Mouse (Mus musculus) midbrain, embryonic 15.5 days (tissue): Measurements from ENCODE around the gene Cdk13. TPM values are rescaled to one million over a fixed set of nuclear protein-coding genes. Genes with fewer than 3 reads are reported as not detected.

Experiments used
- ATAC-seq: fragments of 200-750 bp; cut with Nextera tagmentation; replicated peaks from 2 replicates; pipeline ENCODE4 v1.8.0; 2017; ENCODE audit warnings: moderate TSS enrichment
- H3K27ac ChIP-seq: fragments of 300-500 bp; sonication (generic); 2 replicates; pipeline ENCODE4 v1.5.1; 2015; ENCODE audit warnings: mild to moderate bottlenecking, inconsistent platforms
- H3K27me3 ChIP-seq: fragments of 300-500 bp; sonication (generic); replicated peaks from 2 replicates; pipeline ENCODE4 v1.6.1; 2015; ENCODE audit warnings: inconsistent platforms
- H3K36me3 ChIP-seq: fragments of 300-500 bp; sonication (generic); replicated peaks from 2 replicates; pipeline ENCODE4 v1.6.1; 2015; ENCODE audit warnings: inconsistent platforms
- H3K4me1 ChIP-seq: fragments of 300-500 bp; sonication (generic); 2 replicates; pipeline ENCODE4 v1.6.1; 2015; ENCODE audit warnings: inconsistent platforms
- H3K4me2 ChIP-seq: fragments of 300-500 bp; sonication (generic); 2 replicates; pipeline ENCODE4 v1.6.1; 2015; ENCODE audit warnings: inconsistent platforms, mild to moderate bottlenecking, moderate library complexity
- H3K4me3 ChIP-seq: fragments of 300-500 bp; sonication (generic); 2 replicates; pipeline ENCODE4 v1.5.1; 2015; ENCODE audit warnings: mild to moderate bottlenecking, inconsistent platforms
- H3K9ac ChIP-seq: fragments of 300-500 bp; sonication (generic); 2 replicates; pipeline ENCODE4 v1.6.1; 2015; ENCODE audit warnings: mild to moderate bottlenecking, inconsistent platforms
- H3K9me3 ChIP-seq: fragments of 300-500 bp; sonication (generic); 2 replicates; pipeline ENCODE4 v1.6.1; 2016; ENCODE audit warnings: inconsistent platforms
- WGBS: fragments of 180-500 bp; shearing (Covaris S2); methylation state at CpG from one replicate; pipeline ENCODE4 v1.1.7; 2015; ENCODE audit warnings: mixed read lengths; 5-methylcytosine and 5-hydroxymethylcytosine counted together
- polyA plus RNA-seq: library from polyadenylated mRNA; unstranded; fragments of >200 nt; fragmentation: Nextera tagmentation; extraction: Ambion mirVana; gene quantifications from 2 replicates; pipeline ENCODE4 v1.2.1, GENCODE M21; 2015

Gene Cdk13
- polyA plus RNA-seq, 1 experiment from 2014 or later = 19.4 TPM

DNA sequence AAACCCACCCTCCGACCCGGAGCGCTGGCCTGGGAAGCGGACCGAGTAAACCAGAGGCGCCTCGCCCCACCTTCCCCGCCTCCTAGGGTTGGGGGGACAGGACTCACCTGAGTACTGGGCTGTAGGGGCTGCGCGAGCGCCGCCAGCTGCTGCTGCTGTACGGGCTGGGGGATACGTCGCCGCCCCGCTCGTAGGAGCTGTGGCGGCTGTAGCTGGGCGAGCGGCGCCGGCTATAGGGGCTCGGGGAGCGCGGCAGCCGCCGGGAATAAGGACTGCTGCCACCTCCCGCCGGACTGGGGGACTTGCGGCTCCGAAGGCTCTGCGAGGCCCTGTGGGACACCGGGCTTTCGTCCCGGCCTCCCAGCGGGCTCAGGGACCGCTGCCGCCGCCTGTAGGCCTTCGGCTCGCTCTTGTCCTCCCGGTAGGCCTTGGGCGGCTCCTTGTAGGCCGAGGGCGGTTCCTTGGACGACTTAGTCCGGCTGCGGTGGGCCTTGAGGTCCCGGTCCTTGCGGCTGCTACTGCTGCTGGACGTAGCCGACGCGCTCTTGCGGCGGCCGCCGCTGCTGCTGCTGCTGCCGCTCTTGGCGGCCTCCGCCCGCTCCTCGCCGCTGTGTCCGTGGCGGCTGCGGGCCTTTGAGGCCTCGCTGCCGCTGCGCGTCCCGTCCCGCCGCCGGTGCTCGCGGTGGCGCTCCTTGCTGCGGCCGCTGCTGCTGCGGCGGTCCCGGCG is 1.4 kb downstream of the Cdk13 start:
- H3K36me3 ChIP-seq = no peaks in the 10 kb centered on the region
- H3K4me3 ChIP-seq = peak overlapping the region; percentile 78
- 0% methylated on average over 81 of the region's 85 CpGs for WGBS
- H3K4me1 ChIP-seq = peaks cover 25% of the 10 kb centered on the region
- ATAC-seq = peak; percentile 15
- peak overlapping the region; percentile 73 for H3K9ac ChIP-seq
- peak overlapping the region; percentile 98 for H3K4me2 ChIP-seq
- peak overlapping the region; percentile 97 for H3K27ac ChIP-seq
- H3K27me3 ChIP-seq = no peaks in the 10 kb centered on the region
- no peaks in the 10 kb centered on the region for H3K9me3 ChIP-seq

DNA sequence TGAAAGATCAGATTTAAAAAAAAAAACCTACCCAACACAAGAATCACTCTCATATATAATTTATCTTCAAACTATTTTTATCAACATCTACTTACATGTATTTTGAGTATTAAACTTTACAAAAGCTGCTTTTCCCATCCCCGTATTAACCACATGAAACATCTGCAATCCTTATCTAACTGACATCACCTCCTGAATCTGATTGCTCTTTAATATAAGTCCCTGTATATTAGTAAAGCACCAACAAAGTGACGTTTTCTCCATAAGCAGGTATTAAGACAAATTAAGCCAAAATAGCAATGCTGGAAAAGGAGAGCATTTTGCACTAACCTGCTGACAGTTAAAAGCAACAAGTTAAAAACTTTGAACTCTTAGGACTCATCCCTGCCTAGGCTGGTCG is 2.0 kb downstream of the Cdk13 start:
- H3K9ac ChIP-seq = peak overlapping the region; percentile 73
- ATAC-seq = no peak
- 3% methylated on average over 3 of the region's 3 CpGs for WGBS
- H3K9me3 ChIP-seq = no peaks in the 10 kb centered on the region
- peak overlapping the region; percentile 97 for H3K27ac ChIP-seq
- no peaks in the 10 kb centered on the region for H3K36me3 ChIP-seq
- peak overlapping the region; percentile 78 for H3K4me3 ChIP-seq
- H3K4me2 ChIP-seq = peak overlapping the region; percentile 98
- no peaks in the 10 kb centered on the region for H3K27me3 ChIP-seq
- peaks cover 25% of the 10 kb centered on the region for H3K4me1 ChIP-seq

DNA sequence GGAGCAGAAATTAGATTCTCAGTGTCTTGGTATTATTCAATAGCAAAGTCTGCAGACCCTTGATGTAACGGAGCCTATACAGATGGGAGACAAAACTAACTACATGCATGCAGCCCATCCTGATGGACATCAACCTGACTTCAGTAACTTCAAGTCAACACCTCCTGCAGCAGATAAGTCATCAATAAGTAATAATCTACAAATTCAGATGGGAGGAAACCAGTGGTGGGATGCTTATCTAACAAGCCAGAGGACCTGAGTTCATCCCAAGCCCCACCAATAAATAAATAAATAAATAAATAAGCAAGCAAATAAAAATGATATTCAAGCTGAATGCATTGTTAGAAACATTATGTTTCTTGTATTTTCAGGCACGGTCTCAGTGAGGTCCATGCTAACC is 5.2 kb downstream of the Cdk13 start:
- no peaks in the 10 kb centered on the region for H3K9me3 ChIP-seq
- no peak for ATAC-seq

DNA sequence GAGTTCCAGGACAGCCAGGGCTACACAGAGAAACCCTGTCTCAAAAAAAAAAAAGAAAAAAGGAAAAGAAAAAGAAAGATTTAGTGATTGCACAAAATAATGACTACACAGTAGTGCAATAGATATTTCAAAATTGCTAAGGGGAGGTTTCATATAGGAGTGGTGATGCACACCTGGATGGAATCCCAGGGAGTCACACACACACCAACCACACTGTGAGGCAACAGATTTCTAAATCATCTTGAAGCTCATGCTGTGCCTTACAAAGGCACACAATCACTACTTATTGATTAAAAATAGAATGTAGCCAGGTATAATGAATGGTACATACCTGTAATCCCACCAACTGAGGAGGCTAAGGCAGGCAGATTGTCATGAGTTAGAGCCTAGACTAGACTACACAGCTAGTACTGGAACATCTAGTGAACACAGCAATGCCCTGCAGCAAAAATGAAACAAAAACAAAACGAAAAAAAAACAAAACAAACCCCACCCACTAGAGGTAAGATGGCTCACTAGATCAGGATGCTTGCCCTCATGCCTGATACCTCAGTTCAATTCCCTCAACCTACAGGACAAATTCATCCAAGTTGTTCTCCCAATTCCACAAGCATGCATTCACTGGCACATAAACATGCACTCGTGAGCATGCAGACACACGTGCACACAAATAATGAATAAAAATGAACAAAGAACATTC is 9.0 kb downstream of the Cdk13 start:
- H3K9me3 ChIP-seq = no peaks in the 10 kb centered on the region
- H3K27ac ChIP-seq = no peak overlapping the region
- H3K36me3 ChIP-seq = no peaks in the 10 kb centered on the region
- H3K4me2 ChIP-seq = no peak overlapping the region
- H3K27me3 ChIP-seq = no peaks in the 10 kb centered on the region
- H3K4me1 ChIP-seq = peaks cover 9% of the 10 kb centered on the region
- no peak overlapping the region for H3K4me3 ChIP-seq
- no peak for ATAC-seq
- no peak overlapping the region for H3K9ac ChIP-seq
- 80% methylated on average over 3 of the region's 3 CpGs for WGBS

More for the DNA sequence above, 5.2 kb downstream of the Cdk13 start:
- no peaks in the 10 kb centered on the region for H3K36me3 ChIP-seq
- no peak overlapping the region for H3K4me2 ChIP-seq
- no peak overlapping the region for H3K9ac ChIP-seq
- no peak overlapping the region for H3K27ac ChIP-seq
- H3K27me3 ChIP-seq = no peaks in the 10 kb centered on the region
- no peak overlapping the region for H3K4me3 ChIP-seq
- H3K4me1 ChIP-seq = peaks cover 21% of the 10 kb centered on the region
- 95% methylated on average over 2 of the region's 2 CpGs for WGBS

DNA sequence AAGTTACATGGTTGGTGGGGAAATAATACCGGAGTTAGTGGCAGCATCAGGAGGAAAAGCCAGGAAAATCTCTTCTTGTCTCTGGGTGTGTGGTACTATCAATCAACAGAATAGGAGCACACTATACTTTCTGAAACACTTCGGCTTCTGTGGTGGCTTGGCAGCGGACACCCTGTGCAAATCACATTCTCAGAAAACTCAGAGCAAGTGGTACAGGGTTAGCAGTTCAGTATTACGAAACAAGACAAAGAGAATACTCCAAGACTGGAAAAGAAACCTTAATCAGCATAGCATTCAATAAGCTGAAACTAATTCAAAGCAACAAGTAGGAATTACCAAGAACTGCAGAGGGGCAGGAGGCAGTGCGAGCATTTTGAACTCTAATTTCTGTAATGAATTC is 21.3 kb downstream of the Cdk13 start:
- 91% methylated on average over 5 of the region's 5 CpGs for WGBS

DNA sequence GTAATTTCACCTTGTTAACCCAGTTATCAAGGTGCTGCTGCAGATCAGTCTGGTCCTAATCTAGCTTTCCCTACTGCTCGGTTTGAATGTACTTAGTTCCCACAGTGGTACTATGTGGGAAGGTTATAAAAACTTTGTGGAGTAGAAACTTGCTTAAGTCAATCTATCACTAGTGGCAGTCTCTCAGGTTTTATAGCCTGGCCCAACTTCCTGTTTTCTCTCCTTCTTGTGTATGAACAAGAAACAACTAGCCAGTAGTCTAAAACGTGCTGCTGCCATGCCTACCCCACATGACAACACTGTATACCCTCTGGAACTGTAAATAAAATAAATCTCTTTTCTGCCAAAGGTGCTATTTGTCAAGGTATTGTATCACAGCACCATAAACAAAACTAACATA is 25.0 kb downstream of the Cdk13 start:
- H3K27ac ChIP-seq = no peak overlapping the region
- no peaks in the 10 kb centered on the region for H3K27me3 ChIP-seq
- 92% methylated on average over 2 of the region's 2 CpGs for WGBS
- no peak overlapping the region for H3K4me2 ChIP-seq
- H3K4me3 ChIP-seq = no peak overlapping the region
- H3K4me1 ChIP-seq = no peaks in the 10 kb centered on the region
- ATAC-seq = no peak
- no peak overlapping the region for H3K9ac ChIP-seq
- no peaks in the 10 kb centered on the region for H3K36me3 ChIP-seq
- no peaks in the 10 kb centered on the region for H3K9me3 ChIP-seq

More for the DNA sequence above, 21.3 kb downstream of the Cdk13 start:
- Histone ChIP-seq H3K27ac (no peak overlapping the region), H3K4me3 (no peak overlapping the region), H3K4me1 (no peaks in the 10 kb centered on the region), H3K4me2 (no peak overlapping the region), H3K36me3 (no peaks in the 10 kb centered on the region), H3K9me3 (no peaks in the 10 kb centered on the region), H3K27me3 (no peaks in the 10 kb centered on the region), H3K9ac (no peak overlapping the region)
- ATAC-seq = 0 out of 2 replicates have a peak, but pooled peaks have one; percentile 29

DNA sequence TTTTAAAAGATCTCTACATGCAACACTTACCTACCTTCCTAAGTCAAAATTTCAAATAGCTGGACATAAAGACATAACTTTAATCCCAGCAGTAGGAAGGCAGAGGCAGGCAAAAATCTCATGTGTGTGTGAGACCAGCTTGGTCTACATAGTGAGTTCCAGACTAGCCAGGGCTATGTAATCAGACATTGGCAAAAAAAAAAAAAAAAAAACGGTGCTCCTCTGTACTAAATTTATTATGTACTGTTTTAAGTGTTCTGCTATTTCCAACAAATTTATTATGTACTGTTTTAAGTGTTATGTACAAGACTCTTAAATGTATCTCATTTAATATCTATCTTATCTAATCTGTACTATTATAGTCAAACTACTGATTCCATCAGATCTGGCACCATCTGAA is 28.6 kb downstream of the Cdk13 start:
- Histone ChIP-seq H3K4me3 (no peak overlapping the region), H3K27me3 (no peaks in the 10 kb centered on the region), H3K36me3 (no peaks in the 10 kb centered on the region), H3K9ac (no peak overlapping the region), H3K9me3 (no peaks in the 10 kb centered on the region), H3K4me1 (no peaks in the 10 kb centered on the region), H3K4me2 (no peak overlapping the region), H3K27ac (no peak overlapping the region)
- ATAC-seq = no peak
- WGBS = 94% methylated on average over 1 of the region's 1 CpGs

DNA sequence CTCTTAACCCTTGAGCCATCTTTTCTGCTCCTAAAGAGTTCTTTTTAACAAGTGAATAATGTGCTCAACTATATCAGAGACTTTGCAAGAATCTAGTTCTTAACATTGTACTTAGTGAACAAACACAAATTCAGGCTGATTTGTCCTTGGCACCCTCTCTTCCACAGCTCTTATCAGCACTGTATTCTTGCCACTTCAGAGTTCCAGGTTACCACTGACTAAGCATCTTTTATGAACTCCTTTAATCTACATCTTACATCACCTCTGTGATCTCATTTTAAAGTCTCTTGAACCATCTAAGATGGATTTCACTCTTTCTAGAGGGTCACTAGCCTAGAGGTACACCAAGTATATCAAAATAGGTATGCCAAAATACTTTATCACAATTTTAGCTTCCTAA is 29.5 kb downstream of the Cdk13 start:
- Histone ChIP-seq H3K4me2 (no peak overlapping the region), H3K4me1 (no peaks in the 10 kb centered on the region), H3K4me3 (no peak overlapping the region), H3K36me3 (no peaks in the 10 kb centered on the region), H3K27ac (no peak overlapping the region), H3K9me3 (no peaks in the 10 kb centered on the region), H3K27me3 (no peaks in the 10 kb centered on the region), H3K9ac (no peak overlapping the region)
- ATAC-seq = no peak

DNA sequence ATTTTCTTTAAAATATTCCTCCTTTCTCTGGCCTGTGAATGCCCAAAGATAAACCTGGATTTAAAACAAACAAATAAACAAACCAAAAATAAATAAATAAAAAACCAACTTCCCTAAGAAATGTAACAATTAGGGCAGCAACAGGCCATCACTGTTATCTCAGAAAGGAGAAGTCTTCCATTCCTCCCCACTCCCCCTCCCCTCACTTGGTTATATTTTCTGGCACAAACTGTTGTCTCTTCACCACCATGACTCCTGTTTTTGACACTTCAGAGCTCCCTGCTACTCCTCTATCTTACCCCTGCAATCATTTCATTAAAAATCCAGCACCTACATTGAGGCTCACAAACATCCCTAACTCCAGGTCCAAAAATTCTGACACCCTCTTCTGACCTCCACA is 31.8 kb downstream of the Cdk13 start:
- Histone ChIP-seq H3K9me3 (no peaks in the 10 kb centered on the region), H3K9ac (no peak overlapping the region), H3K4me2 (no peak overlapping the region), H3K36me3 (no peaks in the 10 kb centered on the region), H3K4me3 (no peak overlapping the region), H3K4me1 (no peaks in the 10 kb centered on the region), H3K27ac (no peak overlapping the region), H3K27me3 (no peaks in the 10 kb centered on the region)
- no peak for ATAC-seq

DNA sequence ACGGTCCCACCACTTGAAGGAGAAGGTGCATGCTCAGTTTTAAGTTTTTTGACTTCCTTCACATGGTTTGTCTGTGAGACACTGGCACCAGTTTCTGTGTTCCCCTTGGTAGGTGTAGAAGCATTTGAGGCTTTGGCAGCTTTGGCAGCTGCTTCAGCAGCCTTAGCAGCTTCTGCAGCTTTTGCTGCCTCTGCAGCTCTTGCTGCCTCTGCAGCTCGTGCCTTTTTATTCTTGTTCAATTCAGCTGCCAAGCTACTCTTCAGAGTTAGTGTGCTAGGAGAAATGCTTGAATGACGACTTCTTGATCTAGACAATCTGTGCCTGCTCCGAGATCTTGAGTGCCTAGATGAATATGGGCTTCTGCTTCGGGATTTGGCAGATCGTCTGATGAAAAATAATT is 32.3 kb downstream of the Cdk13 start:
- no peaks in the 10 kb centered on the region for H3K4me1 ChIP-seq
- no peak for ATAC-seq
- no peaks in the 10 kb centered on the region for H3K36me3 ChIP-seq
- no peak overlapping the region for H3K4me3 ChIP-seq
- H3K27ac ChIP-seq = 0 out of 2 replicates have a peak overlapping the region, but pooled peaks have one; percentile 13
- 75% methylated on average over 6 of the region's 6 CpGs for WGBS
- H3K27me3 ChIP-seq = no peaks in the 10 kb centered on the region
- no peak overlapping the region for H3K9ac ChIP-seq
- no peak overlapping the region for H3K4me2 ChIP-seq
- no peaks in the 10 kb centered on the region for H3K9me3 ChIP-seq

DNA sequence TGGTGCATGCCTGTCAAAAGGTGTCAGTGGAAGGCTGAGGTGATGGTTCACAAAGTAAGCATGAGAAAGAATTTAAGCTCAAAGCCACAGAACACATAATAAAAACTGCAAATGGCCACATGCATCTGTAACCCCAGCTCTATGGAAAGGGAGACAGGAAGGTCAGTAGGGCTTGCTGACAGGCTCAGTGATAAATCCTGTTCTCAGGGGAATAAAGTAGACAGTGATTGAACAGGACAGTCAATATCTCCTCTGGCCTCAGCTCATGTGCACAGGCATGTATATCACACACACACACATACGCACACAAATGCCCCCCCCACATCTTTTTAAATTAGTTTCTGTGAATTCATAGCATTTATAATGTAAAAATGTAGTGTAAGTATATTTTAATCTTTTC is 42.5 kb downstream of the Cdk13 start:
- Histone ChIP-seq H3K9me3 (no peaks in the 10 kb centered on the region), H3K4me2 (no peak overlapping the region), H3K27me3 (no peaks in the 10 kb centered on the region), H3K9ac (no peak overlapping the region), H3K36me3 (no peaks in the 10 kb centered on the region; the same call in 1 of the 2 replicates), H3K4me1 (no peaks in the 10 kb centered on the region), H3K27ac (no peak overlapping the region), H3K4me3 (no peak overlapping the region)
- 89% methylated on average over 1 of the region's 1 CpGs for WGBS
- no peak for ATAC-seq

DNA sequence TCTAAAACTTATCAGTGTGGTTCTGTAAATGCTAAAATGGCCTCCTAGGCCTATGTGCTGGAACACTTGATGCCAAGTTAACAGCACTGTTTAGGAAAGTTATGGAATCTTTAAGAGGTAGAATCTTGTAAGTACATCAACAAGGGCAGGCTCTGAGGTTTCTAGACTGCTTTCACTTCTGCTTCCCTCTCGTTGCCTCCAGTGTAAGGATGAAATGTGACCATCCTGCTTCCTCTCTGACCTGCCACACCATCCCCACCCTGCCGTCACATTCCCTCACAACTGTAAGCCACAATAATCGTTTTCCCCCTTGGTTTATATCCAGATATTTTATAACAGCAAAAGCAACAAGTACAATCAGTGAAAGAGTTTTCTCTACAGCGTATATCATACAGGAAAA is 49.9 kb downstream of the Cdk13 start:
- Histone ChIP-seq H3K4me3 (no peak overlapping the region), H3K4me2 (no peak overlapping the region), H3K27me3 (no peaks in the 10 kb centered on the region), H3K4me1 (no peaks in the 10 kb centered on the region), H3K9me3 (no peaks in the 10 kb centered on the region), H3K9ac (no peak overlapping the region), H3K36me3 (no peaks in the 10 kb centered on the region; the same call in 1 of the 2 replicates), H3K27ac (no peak overlapping the region)
- whole genome bisulfite sequencing = 92% methylated on average over 4 of the region's 4 CpGs
- no peak for ATAC-seq

DNA sequence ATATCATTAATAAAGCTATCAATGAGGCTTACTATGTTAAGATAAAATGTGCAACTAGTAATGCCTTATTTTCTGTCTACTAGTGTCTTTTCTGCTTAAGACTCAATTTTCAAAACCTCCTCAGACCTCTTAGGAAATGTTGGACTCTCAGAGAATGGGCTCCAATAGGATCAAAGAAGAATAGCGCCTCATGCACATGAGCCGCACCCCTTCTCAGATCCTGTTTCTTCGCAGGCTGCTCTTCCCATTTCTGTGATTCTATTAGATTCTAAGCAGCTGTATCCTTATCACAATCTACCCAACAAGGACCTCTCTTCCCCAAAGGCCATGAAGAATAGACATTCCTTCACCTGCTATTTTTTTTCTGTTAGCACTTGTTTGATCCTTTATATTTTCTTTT is 76.1 kb downstream of the Cdk13 start:
- no peaks in the 10 kb centered on the region for H3K36me3 ChIP-seq
- no peak for ATAC-seq
- H3K9ac ChIP-seq = no peak overlapping the region
- H3K4me2 ChIP-seq = no peak overlapping the region
- no peak overlapping the region for H3K4me3 ChIP-seq
- H3K27me3 ChIP-seq = no peaks in the 10 kb centered on the region
- no peak overlapping the region for H3K27ac ChIP-seq
- H3K9me3 ChIP-seq = no peaks in the 10 kb centered on the region
- whole genome bisulfite sequencing = 91% methylated on average over 3 of the region's 3 CpGs
- no peaks in the 10 kb centered on the region for H3K4me1 ChIP-seq
